Mouse (Mus musculus): Measurements from ENCODE around the gene Fasl. TPM values are rescaled to one million over a fixed set of nuclear protein-coding genes. Genes with fewer than 3 reads are reported as not detected.

The Fasl gene
- polyA plus RNA-seq (2017; shearing (Covaris generic)), result 13.3 TPM

GRCm38 (mm10) chr1:161788339-161788738 is at the start of gene Fasl:
TSS of gene Fasl (minus strand) at chr1:161788495.

Other genes starting within 250 kb of the Fasl start
- 57.5 TPM for gene Suco, start 88.2 kb upstream of the Fasl start, polyA plus RNA-seq (2017; shearing (Covaris generic))
- gene Pigc, start 180.7 kb upstream of the Fasl start, polyA plus RNA-seq (2017; shearing (Covaris generic)), result 40.4 TPM
- 0.29 TPM for gene 4930558K02Rik, start 191.1 kb upstream of the Fasl start, polyA plus RNA-seq (2017; shearing (Covaris generic))